Mouse (Mus musculus) thymus, postnatal 25 days (tissue): ENCODE measurements around the gene Gal3st3.
"Not testable (repeated sequence)": the region's sequence is repeated elsewhere in the genome, so short reads cannot be mapped to it uniquely, and the experiment has no call there.

Source experiments
- DNase-seq: peaks from one replicate; pipeline ENCODE4 v3.0.0; 2022

Gene Gal3st3

GRCm38 (mm10) chr19:5309025-5309424 is 10.9 kb downstream of the Gal3st3 start:
- no peak for DNase-seq

GRCm38 (mm10) chr19:5313189-5313588 is 15.1 kb downstream of the Gal3st3 start:
- no peak for DNase-seq

- DNase-seq, result peak; percentile 60
Measured at GRCm38 (mm10) chr19:5323801-5324200, 25.7 kb downstream of the Gal3st3 start.

GRCm38 (mm10) chr19:5327970-5328369 is 29.8 kb downstream of the Gal3st3 start:
- DNase-seq, result no peak

GRCm38 (mm10) chr19:5334741-5335140 is 36.6 kb downstream of the Gal3st3 start:
- no peak for DNase-seq

GRCm38 (mm10) chr19:5335441-5335840 is 37.3 kb downstream of the Gal3st3 start, which contains the start of gene Catsper1:
Gene Catsper1 (plus strand): TSS chr19:5335741.
- no peak for DNase-seq

GRCm38 (mm10) chr19:5337975-5338374 is 39.8 kb downstream of the Gal3st3 start:
- DNase-seq, result peak; percentile 81

GRCm38 (mm10) chr19:5341360-5341759 is 43.2 kb downstream of the Gal3st3 start:
- DNase-seq, result no peak

- no peak for DNase-seq
Measured at GRCm38 (mm10) chr19:5345297-5346131, 47.4 kb downstream of the Gal3st3 start.

GRCm38 (mm10) chr19:5348064-5348463 is 49.9 kb downstream of the Gal3st3 start:
- no peak for DNase-seq

- peak; percentile 27 for DNase-seq
Measured at GRCm38 (mm10) chr19:5348526-5349501, 50.7 kb downstream of the Gal3st3 start.

GRCm38 (mm10) chr19:5349502-5349873 is 51.4 kb downstream of the Gal3st3 start, which contains the start of gene Cst6:
Gene Cst6 (minus strand): TSS chr19:5349574.
- not testable (repeated sequence) for DNase-seq

GRCm38 (mm10) chr19:5353609-5354008 is 55.5 kb downstream of the Gal3st3 start:
- DNase-seq, result no peak

GRCm38 (mm10) chr19:5356080-5356479 is 57.9 kb downstream of the Gal3st3 start:
- DNase-seq, result no peak
